Mouse (Mus musculus) embryo, embryonic 10 days (tissue): ENCODE results near the gene Itgam.
"Not testable (repeated sequence)": the region's sequence is repeated elsewhere in the genome, so short reads cannot be mapped to it uniquely, and the experiment has no call there.

Experiments used
- DNase-seq: peaks from one replicate; pipeline ENCODE4 v3.0.0-alpha.2; 2015; ENCODE audit warnings: low spot score

Itgam gene

GRCm38 (mm10) chr7:128062456-128062855 lies at the start of gene Itgam, which contains the start of gene Gm49368:
Itgam (plus strand) TSS chr7:128062640.
Gm49368 (plus strand) TSS chr7:128062683.
- DNase-seq, result no peak

- no peak for DNase-seq
Observed at GRCm38 (mm10) chr7:128013116-128013515, 49.3 kb upstream of the Itgam start.

GRCm38 (mm10) chr7:128016134-128016533 lies 46.3 kb upstream of the Itgam start:
- not testable (repeated sequence) for DNase-seq

GRCm38 (mm10) chr7:128016650-128017049 lies 45.8 kb upstream of the Itgam start:
- DNase-seq, result no peak

GRCm38 (mm10) chr7:128018275-128018674 lies 44.2 kb upstream of the Itgam start:
- no peak for DNase-seq

GRCm38 (mm10) chr7:128019187-128019586 lies 43.3 kb upstream of the Itgam start:
- no peak for DNase-seq

GRCm38 (mm10) chr7:128022974-128023373 lies 39.5 kb upstream of the Itgam start:
- peak; percentile 33 for DNase-seq

GRCm38 (mm10) chr7:128023565-128023964 lies 38.9 kb upstream of the Itgam start:
- no peak for DNase-seq

GRCm38 (mm10) chr7:128024364-128024763 lies 38.1 kb upstream of the Itgam start:
- no peak for DNase-seq

- no peak for DNase-seq
Observed at GRCm38 (mm10) chr7:128024932-128025331, 37.5 kb upstream of the Itgam start.

GRCm38 (mm10) chr7:128025381-128025780 lies 37.1 kb upstream of the Itgam start:
- DNase-seq, result no peak

- peak; percentile 81 for DNase-seq
Observed at GRCm38 (mm10) chr7:128031403-128031976, 30.9 kb upstream of the Itgam start.

- no peak for DNase-seq
Observed at GRCm38 (mm10) chr7:128032290-128032988, 30.0 kb upstream of the Itgam start.

GRCm38 (mm10) chr7:128032989-128033293 lies 29.5 kb upstream of the Itgam start:
- no peak for DNase-seq

- DNase-seq, result no peak
Observed at GRCm38 (mm10) chr7:128033616-128034015, 28.8 kb upstream of the Itgam start.

GRCm38 (mm10) chr7:128042161-128042820 lies 20.1 kb upstream of the Itgam start:
- DNase-seq, result not testable (repeated sequence)

GRCm38 (mm10) chr7:128044142-128044785 lies 18.2 kb upstream of the Itgam start:
- no peak for DNase-seq

- DNase-seq, result no peak
Observed at GRCm38 (mm10) chr7:128045640-128046039, 16.8 kb upstream of the Itgam start.

- DNase-seq, result no peak
Observed at GRCm38 (mm10) chr7:128048819-128049218, 13.6 kb upstream of the Itgam start.

- no peak for DNase-seq
Observed at GRCm38 (mm10) chr7:128049254-128049653, 13.2 kb upstream of the Itgam start.

GRCm38 (mm10) chr7:128050739-128051138 lies 11.7 kb upstream of the Itgam start:
- DNase-seq, result no peak

GRCm38 (mm10) chr7:128053061-128053460 lies 9.4 kb upstream of the Itgam start:
- no peak for DNase-seq

- no peak for DNase-seq
Observed at GRCm38 (mm10) chr7:128056917-128057444, 5.5 kb upstream of the Itgam start.
